Mouse (Mus musculus): ENCODE data around the gene Gm49337.
"Not testable (repeated sequence)": the region's sequence is repeated elsewhere in the genome, so short reads cannot be mapped to it uniquely, and the experiment has no call there.

The Gm49337 gene

DNA sequence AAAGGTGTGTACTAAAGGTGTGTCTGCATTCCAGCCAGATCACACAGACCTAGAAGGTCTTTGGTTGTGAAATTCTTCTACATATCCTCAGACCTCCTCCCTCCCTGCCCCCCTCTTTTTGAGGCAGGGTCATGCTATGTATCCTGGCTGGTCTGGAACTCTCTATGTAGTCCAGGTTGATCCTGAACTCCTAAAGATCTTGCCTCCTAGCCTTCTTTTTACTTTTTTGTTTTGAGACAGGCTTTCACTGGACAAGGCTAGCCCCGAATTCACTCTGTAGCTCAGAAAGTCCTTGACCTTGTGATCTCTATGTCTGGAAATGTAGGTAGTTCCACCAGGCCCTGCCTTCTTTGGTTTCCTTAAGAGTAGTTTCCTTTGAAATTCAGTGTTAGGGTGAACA, 35.7 kb downstream of the Gm49337 start:
- DNase-seq (ENCODE audit: low spot score in 2 of 2): no peak

- DNase-seq (ENCODE audit: low spot score in 2 of 2): no peak
These were observed 42.9 kb downstream of the Gm49337 start for GRCm38 (mm10) chr4:116215895-116216605.

GRCm38 (mm10) chr4:116217046-116217445, 43.9 kb downstream of the Gm49337 start:
- no peak for DNase-seq (ENCODE audit: low spot score in 2 of 2)

DNA sequence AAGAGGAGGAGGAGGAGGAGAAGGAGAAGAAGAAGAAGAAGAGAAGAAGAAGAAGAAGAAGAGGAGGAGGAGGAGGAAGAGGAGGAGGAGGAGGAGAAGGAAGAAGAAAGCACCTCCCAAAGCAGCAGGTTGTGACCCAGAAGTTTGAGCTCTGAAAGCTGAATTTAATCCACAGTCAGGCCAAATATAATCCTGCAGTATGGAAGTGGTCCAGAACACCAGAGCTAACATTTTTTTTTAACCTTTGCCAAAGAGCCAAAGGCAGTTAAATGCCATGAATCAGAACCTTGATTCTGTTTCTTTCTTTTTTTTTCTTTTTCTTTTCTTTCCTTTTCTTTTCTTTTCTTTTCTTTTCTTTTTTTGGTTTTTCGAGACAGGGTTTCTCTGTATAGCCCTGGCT, 44.5 kb downstream of the Gm49337 start:
- DNase-seq (ENCODE audit: low spot score in 2 of 2): not testable (repeated sequence)

GRCm38 (mm10) chr4:116219056-116219455, 45.9 kb downstream of the Gm49337 start:
- no peak for DNase-seq (ENCODE audit: low spot score in 2 of 2)

- no peak for DNase-seq (ENCODE audit: low spot score in 2 of 2)
These were observed 47.0 kb downstream of the Gm49337 start for GRCm38 (mm10) chr4:116220071-116220650.

- no peak for DNase-seq (ENCODE audit: low spot score in 2 of 2)
These were observed 47.6 kb downstream of the Gm49337 start for GRCm38 (mm10) chr4:116220780-116221139.

DNA sequence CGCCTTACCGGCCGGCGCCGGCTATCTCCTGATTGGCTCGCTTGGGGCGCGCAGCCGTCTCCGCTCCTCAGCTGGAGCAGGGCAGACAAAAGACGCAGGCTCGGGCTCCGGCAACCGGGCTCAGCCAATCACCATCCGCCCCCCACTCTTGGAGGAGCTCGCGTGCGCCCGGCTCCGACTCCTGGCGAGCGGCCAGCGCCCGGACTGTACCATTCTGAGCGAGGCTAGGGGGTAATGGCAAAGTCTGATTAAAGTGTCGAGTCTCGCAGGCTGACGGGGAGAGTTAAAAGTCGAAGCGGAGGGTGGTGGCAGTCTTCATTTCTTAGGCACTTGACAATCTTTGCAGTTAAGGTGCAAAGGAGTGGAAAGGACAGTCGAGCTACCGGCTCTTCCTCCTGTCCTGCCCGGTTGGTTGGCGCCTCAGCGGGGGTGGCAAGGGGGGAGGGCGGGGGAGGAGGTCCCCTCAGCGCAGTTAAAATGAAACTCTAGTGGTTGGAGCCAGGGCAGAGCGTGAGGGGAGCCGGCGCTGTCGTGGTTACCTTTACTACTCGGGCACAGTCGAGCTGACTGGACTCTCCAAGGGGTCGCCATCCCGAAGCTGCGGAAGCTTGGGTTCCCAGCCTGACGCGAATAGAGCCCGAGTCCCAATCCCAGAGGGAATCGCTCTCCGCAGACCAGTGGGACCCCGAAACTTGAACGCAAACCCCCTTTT, 48.1 kb downstream of the Gm49337 start, which contains the start of gene Pik3r3:
Pik3r3 (plus strand) TSS at position 479 of the 712 bp plus-strand sequence.
- peak; percentile 92 to 98 for DNase-seq (ENCODE audit: low spot score in 2 of 2)

DNA sequence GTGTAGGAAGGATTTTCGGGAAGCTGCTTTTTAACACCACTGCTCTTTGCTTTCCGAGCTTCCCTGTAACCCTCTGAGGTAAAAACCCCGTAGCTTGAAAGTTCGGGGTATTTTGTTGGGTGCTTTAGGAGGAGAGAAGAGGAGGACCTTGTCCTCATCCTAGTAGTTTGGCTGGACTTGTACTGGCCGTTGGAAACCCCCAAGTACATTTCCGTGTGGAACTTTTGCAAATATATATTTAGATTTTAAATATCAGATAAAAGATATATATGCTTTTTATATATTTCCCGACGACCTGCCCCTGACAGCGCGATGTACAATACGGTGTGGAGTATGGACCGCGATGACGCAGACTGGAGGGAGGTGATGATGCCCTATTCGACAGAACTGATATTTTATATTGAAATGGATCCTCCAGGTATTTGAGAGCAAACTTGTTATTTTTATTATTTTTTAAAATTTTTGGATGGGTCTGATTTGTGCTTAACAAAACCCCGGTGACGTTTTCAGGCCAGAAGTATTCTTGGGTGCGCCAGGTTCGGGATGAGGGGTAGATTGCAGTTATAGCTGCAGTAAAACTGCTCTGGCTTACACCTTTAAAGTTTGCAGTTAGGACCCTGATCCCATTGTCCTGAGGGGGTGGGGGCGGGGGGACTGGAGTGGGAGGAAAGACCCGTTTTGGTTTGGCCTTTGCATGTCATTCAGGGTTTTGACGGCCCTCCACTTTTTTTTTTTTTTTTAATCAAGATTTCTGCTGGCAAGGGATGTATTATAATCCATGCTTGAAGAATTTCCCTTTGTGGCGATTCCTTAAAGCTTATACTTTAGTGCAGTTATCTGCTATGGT, 49.0 kb downstream of the Gm49337 start:
- DNase-seq (ENCODE audit: low spot score in 2 of 2): peak in 1 of 2 experiments; percentile 33

- DNase-seq (ENCODE audit: low spot score in 2 of 2): no peak
These were observed 49.6 kb downstream of the Gm49337 start for GRCm38 (mm10) chr4:116222843-116223119.

GRCm38 (mm10) chr4:116243377-116243776, 70.2 kb downstream of the Gm49337 start:
- DNase-seq (ENCODE audit: low spot score in 2 of 2): no peak

GRCm38 (mm10) chr4:116244240-116244639, 71.1 kb downstream of the Gm49337 start:
- no peak for DNase-seq (ENCODE audit: low spot score in 2 of 2)

DNA sequence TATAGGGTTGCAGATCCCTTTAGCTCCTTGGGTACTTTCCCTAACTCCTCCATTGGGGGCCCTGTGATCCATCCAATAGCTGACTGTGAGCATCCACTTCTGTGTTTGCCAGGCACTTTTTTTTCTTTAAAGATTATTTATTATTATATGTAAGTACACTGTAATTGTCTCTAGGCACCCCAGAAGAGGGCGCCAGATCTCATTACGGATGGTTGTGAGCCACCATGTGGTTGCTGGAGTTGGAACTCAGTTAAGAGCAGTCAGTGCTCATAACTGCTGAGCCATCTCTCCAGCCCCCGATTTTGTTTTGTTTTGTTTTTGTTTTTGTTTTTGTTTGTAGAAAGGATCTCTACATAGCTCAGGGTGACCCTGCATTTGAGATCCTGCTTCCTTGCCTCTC, 72.7 kb downstream of the Gm49337 start:
- DNase-seq (ENCODE audit: low spot score in 2 of 2): peak in 1 of 2 experiments; percentile 4

DNA sequence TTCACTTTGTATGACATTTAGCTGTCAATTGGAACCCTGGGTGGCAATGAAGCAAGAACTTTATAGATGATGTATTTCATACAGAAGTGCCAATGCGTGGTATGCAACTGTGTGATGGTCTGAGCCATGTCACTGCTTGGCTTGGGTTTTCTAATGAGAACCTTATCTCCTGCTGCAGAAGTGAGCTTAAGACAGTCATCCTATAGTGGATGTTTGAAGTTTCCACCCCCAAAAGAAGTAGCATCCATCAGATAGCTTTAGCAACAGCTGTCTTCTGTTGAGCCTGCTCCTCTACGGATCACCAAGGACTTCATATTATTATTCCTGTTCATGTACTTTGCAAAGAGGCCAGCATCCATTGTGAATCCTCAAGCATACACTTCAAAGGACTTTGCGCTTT, 76.8 kb downstream of the Gm49337 start:
- DNase-seq (ENCODE audit: low spot score in 2 of 2): no peak

DNA sequence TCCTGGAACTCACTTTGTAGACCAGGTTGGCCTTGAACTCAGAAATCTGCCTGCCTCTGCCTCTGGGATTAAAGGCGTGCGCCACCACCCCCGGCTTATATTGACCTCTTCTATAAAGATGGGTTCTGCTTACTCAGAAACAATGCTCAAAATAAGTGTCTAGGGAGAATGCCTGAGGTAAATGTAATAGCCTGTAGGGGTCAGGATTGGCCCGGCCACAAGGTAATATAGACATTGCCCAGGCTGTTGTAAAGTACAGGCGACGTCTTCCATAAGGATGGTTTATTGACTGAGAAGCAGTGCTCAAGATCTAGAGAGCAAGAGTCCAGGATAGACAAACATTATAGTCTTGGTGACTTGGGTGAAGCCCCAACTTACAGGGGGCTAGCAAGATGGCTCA, 95.0 kb downstream of the Gm49337 start:
- DNase-seq (ENCODE audit: low spot score in 2 of 2): no peak

- no peak for DNase-seq (ENCODE audit: low spot score in 2 of 2)
These were observed 109.0 kb downstream of the Gm49337 start for GRCm38 (mm10) chr4:116282211-116282610.

DNA sequence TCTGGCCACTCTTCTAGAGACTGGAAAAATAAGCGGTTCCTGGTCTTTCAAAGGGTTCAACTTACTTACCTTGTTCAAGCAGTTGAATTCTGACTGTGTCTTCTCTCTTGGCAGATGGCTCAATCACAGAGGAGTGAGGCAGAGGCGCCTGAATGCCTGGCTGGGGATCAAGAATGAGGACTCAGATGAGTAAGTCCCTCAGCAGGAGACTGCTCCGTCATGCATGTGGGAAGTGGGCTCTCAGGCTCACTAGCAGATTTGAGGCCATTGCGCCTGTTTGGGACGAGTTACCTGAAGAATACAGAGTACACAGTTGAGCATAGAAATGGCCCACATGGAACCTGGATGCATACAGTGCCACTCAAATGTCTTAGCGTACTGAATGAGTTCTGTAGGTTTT, 118.4 kb downstream of the Gm49337 start:
- DNase-seq (ENCODE audit: low spot score in 2 of 2): no peak

DNA sequence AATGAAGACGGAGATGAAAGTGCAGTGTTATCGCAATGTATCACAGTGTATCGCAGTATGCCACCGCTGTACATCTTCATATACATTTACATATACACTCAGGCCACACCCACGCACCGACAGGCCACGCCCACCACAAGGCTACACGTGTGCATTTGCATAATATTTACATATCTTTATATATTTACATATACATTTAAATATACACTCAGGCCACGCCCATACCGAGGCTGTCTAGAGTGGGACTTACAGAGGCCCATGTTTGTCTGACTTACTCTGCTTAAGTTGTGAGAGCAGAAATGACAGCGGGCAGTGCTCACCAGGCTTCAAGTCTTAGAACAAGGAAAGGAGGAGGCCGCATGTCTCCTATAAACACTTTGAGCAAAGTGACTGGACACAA, 120.1 kb downstream of the Gm49337 start:
- DNase-seq (ENCODE audit: low spot score in 2 of 2): no peak

- peak in 1 of 2 experiments; percentile 18 for DNase-seq (ENCODE audit: low spot score in 2 of 2)
These were observed 127.7 kb downstream of the Gm49337 start for GRCm38 (mm10) chr4:116300878-116301355.

GRCm38 (mm10) chr4:116304551-116304950, 131.4 kb downstream of the Gm49337 start:
- no peak for DNase-seq (ENCODE audit: low spot score in 2 of 2)

GRCm38 (mm10) chr4:116317575-116317974, 144.4 kb downstream of the Gm49337 start:
- DNase-seq (ENCODE audit: low spot score in 2 of 2): no peak

DNA sequence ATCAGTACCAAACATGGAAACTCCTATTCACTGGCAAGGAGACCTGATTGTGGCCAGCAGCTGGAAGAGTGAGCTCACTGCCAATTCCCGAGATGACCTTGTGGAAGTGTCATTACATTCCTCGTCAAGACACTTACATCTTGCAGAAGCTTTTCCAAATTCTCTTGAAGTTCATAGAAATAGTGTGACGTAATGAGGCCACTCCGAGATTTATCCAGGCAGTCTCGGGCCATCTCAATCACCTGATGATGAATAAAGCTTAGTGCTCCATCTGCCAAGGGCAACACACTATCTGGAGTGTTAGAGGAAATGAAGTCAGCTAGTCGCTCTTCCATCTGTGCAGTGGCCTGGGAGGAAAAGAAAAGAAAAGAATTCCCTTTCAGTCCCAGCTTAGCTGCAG, 148.9 kb downstream of the Gm49337 start:
- no peak for DNase-seq (ENCODE audit: low spot score in 2 of 2)

Data from urinary bladder, postnatal 36 days (tissue).